Mouse (Mus musculus) left cerebral cortex, postnatal 36 days (tissue): ENCODE measurements around the gene Slc23a3. TPM values are rescaled to one million over a fixed set of nuclear protein-coding genes. Genes with fewer than 3 reads are reported as not detected.
A peak's percentile ranks its signal among the peaks of the same experiment; 100 is the strongest.

Experiments used
- DNase-seq, 2 experiments: peaks; one replicate each; pipeline ENCODE4 v3.0.0; 2021 to 2022; ENCODE audit warnings: low spot score in 2 of 2, mixed read lengths in 1 of 2
- intact Hi-C: fragments of 180-260 bp; cut with DNase I; formaldehyde crosslinking; loops from one replicate; pipeline ENCODE4 v1.15.1; 2025
- total RNA-seq, 2 experiments: library from RNA; stranded (reverse); gene quantifications; 2 replicates each; pipeline ENCODE4 v1.2.3; 2021

Gene Slc23a3
- total RNA-seq = under 1 TPM; 0.84 to 0.88 TPM

DNA sequence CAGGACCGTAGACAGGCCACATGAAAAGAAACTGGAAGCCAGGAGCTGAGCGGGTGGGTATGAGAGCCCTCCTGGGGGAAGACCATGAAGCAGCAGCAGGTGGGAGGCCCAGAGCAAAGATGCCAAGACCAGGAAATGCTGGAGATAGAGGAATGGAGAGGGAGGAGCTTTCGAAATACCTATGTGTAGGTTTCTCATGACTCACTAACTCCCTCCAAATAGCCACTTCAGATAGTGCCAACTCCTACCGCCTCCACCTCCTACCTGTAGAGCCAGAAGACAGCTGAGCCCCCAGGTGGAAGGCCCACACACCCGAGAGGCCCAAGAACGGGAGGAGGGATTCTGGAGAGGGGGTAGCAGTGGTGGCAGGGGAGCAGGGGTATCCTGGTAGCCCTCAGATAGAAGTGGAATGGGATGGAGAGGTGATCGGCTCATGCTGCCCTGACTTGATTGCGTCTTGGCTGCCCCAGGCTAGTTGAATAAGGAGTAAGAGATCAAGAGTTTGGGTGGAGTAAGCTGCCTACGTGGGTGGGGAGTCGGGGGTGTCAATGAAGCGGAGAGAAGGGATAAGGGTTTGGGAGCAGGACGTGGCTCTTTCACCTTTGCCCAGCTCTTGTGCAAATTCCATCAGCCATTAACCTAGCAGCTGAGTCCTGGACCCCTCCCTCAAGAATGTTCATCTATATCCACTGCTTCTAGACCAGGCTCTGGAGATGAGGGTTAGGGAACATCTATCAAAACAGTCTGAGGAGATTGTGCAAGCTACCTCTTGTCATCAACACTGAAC is at the start of gene Slc23a3:
Gene Slc23a3, minus strand, starts transcription at position 470 of the 787 bp plus-strand sequence.
- intact Hi-C loops = no loop called here
- no peak for DNase-seq

DNA sequence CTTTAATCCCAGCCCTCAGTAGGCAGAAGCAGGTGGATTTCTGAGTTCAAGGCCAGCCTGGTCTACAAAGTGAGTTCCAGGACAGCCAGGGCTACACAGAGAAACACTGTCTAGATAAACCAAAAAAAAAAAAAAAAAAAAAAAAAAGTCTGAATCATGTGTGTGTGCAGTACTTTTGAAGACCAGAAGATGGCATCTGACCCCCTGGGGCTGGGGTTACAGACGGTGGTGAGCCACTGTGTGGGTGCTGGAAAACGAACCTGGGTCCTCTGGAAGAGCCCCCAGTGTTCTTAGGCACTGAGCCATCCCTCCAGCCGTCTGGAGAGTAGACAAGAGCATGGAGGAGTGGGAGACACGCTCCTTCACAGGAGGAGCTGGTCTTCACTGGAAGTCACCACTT is 48.5 kb upstream of the Slc23a3 start:
- no peak for DNase-seq
- intact Hi-C loops = no loop called here

DNA sequence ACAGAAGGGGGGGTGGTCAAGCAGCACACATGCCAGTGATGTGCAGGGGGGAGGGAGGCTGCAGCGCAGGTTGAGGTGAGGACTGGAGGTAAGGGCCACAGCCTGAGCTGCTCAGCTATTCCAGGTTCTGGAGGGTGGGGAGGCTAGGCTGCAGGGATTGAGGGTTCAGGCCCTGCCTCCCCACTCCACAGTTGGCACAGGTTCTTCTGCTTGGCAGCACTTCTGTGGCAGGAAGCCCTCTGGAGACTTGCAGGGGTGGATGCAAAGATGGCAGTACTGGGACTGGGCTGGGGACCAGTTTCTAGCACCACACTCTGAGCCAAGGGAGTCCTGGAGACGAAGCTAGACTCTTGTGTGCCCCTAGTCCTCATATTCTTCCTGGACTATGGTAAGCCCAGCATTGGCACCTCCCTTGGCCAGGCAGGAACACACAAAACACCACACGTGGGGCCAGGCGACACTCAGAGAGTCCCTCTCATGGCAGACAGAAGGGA is 47.7 kb upstream of the Slc23a3 start:
- no peak for DNase-seq
- intact Hi-C loops = no loop called here

GRCm38 (mm10) chr1:75180741-75181140 is 47.1 kb upstream of the Slc23a3 start:
- intact Hi-C loops = no loop called here
- DNase-seq = no peak

GRCm38 (mm10) chr1:75180105-75180590 is 46.5 kb upstream of the Slc23a3 start, which contains the start of gene Abcb6:
Gene Abcb6 (minus strand): TSS chr1:75180392.
- intact Hi-C loops = no loop called here
- DNase-seq = peak; percentile 90 to 92

GRCm38 (mm10) chr1:75179334-75180104 is 45.8 kb upstream of the Slc23a3 start:
- intact Hi-C loops = no loop called here
- peak; percentile 34 to 40 for DNase-seq

GRCm38 (mm10) chr1:75168472-75169464 is 35.1 kb upstream of the Slc23a3 start, which contains the start of gene Zfand2b:
Gene Zfand2b (plus strand): TSS chr1:75168646.
- intact Hi-C loops = loop anchor here (2.0 kb wide), 1 partner anchor 26 kb away; the partner anchor contains the start of genes Cnppd1 and Retreg2
- peak; percentile 94 to 95 for DNase-seq

DNA sequence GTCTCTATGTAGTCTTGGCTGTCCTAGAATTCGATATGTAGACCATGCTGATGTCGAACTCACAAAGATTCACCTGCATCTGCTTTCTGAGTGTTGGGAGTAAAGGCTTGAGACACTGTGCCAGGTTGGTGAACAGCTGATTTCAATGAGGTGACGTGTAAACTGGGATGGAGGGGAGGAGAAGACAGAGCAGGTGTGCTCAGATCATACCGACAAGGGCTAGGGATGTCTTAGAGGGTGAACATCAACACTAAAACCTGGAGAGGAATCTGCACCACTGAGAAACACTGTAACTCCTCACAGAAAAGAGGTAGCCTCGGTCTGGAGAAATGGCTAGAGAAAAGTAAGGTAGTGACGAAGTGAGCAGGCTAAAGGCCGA is 34.4 kb upstream of the Slc23a3 start:
- DNase-seq = no peak
- intact Hi-C loops = loop anchor here (2.0 kb wide), 1 partner anchor 25 kb away; the partner anchor contains the start of genes Cnppd1 and Retreg2

DNA sequence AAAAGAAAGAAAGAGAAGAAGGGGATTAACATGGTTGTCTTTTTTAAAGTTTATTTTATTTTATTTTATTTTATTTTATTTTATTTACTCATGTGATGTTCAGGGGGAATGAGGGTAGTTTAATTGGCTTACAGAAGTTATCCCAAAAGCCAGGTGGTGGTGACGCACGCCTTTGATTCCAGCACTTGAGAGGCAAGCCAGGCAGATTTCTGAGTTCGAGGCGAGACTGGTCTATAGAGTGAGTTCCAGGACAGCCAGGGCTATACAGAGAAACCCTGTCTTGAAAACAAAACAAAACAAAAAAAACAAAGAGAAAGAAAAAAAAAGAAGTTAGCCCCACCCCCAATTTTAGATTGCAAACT is 26.5 kb upstream of the Slc23a3 start:
- intact Hi-C loops = no loop called here
- DNase-seq = no peak

- intact Hi-C loops = no loop called here
Observed at GRCm38 (mm10) chr1:75159540-75160255, 26.0 kb upstream of the Slc23a3 start.

GRCm38 (mm10) chr1:75158990-75159389 is 25.3 kb upstream of the Slc23a3 start:
- intact Hi-C loops = no loop called here
- no peak for DNase-seq

More at GRCm38 (mm10) chr1:75159540-75160255, 26.0 kb upstream of the Slc23a3 start:
- no peak for DNase-seq

- intact Hi-C loops = no loop called here
Observed at GRCm38 (mm10) chr1:75155837-75156236, 22.1 kb upstream of the Slc23a3 start.

DNA sequence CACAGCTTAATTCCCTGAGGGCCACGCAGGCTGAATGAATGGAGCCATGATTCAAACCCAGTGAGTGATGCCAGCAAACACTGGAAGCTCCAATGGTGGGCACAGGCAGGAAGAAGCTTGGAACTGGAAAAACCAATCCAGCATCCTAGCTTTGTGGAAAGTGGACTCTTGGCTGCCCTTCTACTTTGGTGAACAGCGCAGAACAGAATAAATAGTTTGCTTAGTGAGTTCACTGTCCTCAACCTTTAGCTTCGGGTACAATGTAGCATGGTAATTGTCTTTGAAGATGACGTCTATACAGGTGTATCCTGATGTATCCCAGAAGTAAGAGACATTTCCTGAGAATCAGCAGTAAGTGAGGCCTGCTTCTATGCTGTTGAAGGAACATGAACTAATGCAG is 15.0 kb upstream of the Slc23a3 start:
- intact Hi-C loops = no loop called here

More at GRCm38 (mm10) chr1:75155837-75156236, 22.1 kb upstream of the Slc23a3 start:
- no peak for DNase-seq

GRCm38 (mm10) chr1:75147411-75148135 is 13.9 kb upstream of the Slc23a3 start:
- intact Hi-C loops = no loop called here
- DNase-seq = no peak

More for the DNA sequence above, 15.0 kb upstream of the Slc23a3 start:
- DNase-seq = no peak

DNA sequence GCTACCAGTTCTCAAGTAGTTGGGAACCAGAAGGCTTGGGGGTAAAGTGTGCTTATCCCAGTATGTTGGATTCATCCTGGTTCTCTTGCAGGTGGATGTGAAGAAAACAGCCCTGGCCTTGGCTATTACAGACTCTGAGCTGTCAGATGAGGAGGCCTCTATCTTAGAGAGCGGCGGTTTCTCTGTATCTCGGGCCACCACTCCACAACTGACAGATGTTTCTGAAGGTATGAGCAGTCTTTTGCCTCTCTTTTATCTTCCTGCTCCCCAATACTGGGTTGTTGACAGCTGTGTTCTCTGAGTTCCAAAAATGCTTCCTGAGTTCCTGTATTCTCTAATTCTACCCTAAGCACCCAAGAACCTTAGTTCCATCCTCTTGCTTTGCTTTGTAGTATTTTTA is 11.9 kb upstream of the Slc23a3 start:
- no peak for DNase-seq
- intact Hi-C loops = no loop called here

GRCm38 (mm10) chr1:75142301-75143261 is 8.9 kb upstream of the Slc23a3 start, which contains the start of the genes Cnppd1 and Retreg2:
Gene Cnppd1 (minus strand): TSS chr1:75142711.
Gene Retreg2 (plus strand): TSS chr1:75142778.
- intact Hi-C loops = loop anchor here (2.0 kb wide), 1 partner anchor 26 kb away; the partner anchor contains the start of gene Zfand2b
- DNase-seq = peak; percentile 97
